Mouse (Mus musculus): ENCODE data around the gene Caskin1. TPM values are rescaled to one million over a fixed set of nuclear protein-coding genes. Genes with fewer than 3 reads are reported as not detected.
A peak's percentile ranks its signal among the peaks of the same experiment; 100 is the strongest.

Gene Caskin1
- total RNA-seq, 2 experiments from 2014 or later: 153 to 157 TPM

- DNase-seq (ENCODE audit: low spot score in 2 of 2): no peak
Observed at GRCm38 (mm10) chr17:24470701-24471527, 17.5 kb upstream of the Caskin1 start.

- DNase-seq (ENCODE audit: low spot score in 2 of 2): no peak
Observed at GRCm38 (mm10) chr17:24472512-24472911, 15.9 kb upstream of the Caskin1 start.

GRCm38 (mm10) chr17:24473612-24474275 is 14.7 kb upstream of the Caskin1 start, which contains the start of gene Bricd5:
Gene Bricd5, plus strand, starts transcription at chr17:24473884.
- no peak for DNase-seq (ENCODE audit: low spot score in 2 of 2)

- peak in 1 of 2 experiments; percentile 61 for DNase-seq (ENCODE audit: low spot score in 2 of 2)
Observed at GRCm38 (mm10) chr17:24474557-24474956, 13.8 kb upstream of the Caskin1 start.

GRCm38 (mm10) chr17:24475586-24475985 is 12.8 kb upstream of the Caskin1 start:
- DNase-seq (ENCODE audit: low spot score in 2 of 2): no peak

GRCm38 (mm10) chr17:24476022-24476776 is 12.2 kb upstream of the Caskin1 start:
- no peak for DNase-seq (ENCODE audit: low spot score in 2 of 2)

- DNase-seq (ENCODE audit: low spot score in 2 of 2): no peak
Observed at GRCm38 (mm10) chr17:24477053-24477984, 11.1 kb upstream of the Caskin1 start.

- peak in 1 of 2 experiments; percentile 21 for DNase-seq (ENCODE audit: low spot score in 2 of 2)
Observed at GRCm38 (mm10) chr17:24477985-24478600, 10.3 kb upstream of the Caskin1 start.

GRCm38 (mm10) chr17:24478663-24479380 is 9.6 kb upstream of the Caskin1 start, which contains the start of gene Mlst8:
Gene Mlst8, minus strand, starts transcription at chr17:24479078.
- DNase-seq (ENCODE audit: low spot score in 2 of 2): peak; percentile 97 to 99

GRCm38 (mm10) chr17:24479431-24479830 is 9.0 kb upstream of the Caskin1 start:
- DNase-seq (ENCODE audit: low spot score in 2 of 2): no peak

- DNase-seq (ENCODE audit: low spot score in 2 of 2): peak in 1 of 2 experiments; percentile 18
Observed at GRCm38 (mm10) chr17:24480201-24480826, 8.1 kb upstream of the Caskin1 start.

- no peak for DNase-seq (ENCODE audit: low spot score in 2 of 2)
Observed at GRCm38 (mm10) chr17:24481027-24481815, 7.2 kb upstream of the Caskin1 start.

- no peak for DNase-seq (ENCODE audit: low spot score in 2 of 2)
Observed at GRCm38 (mm10) chr17:24483495-24483894, 4.9 kb upstream of the Caskin1 start.

- peak in 1 of 2 experiments; percentile 66 for DNase-seq (ENCODE audit: low spot score in 2 of 2)
Observed at GRCm38 (mm10) chr17:24485090-24485860, 3.1 kb upstream of the Caskin1 start.

GRCm38 (mm10) chr17:24488662-24489264 is 362 bp downstream of the Caskin1 start:
- peak in 1 of 2 experiments; percentile 41 for DNase-seq (ENCODE audit: low spot score in 2 of 2)

- DNase-seq (ENCODE audit: low spot score in 2 of 2): peak in 1 of 2 experiments; percentile 15
Observed at GRCm38 (mm10) chr17:24489265-24490030, 1.0 kb downstream of the Caskin1 start.
